ENCODE assay signal across 22 mouse cellular contexts in genomic region chr5:96810620-96811019, GRCm38 (mm10). TPM values are rescaled to one million over a fixed set of nuclear protein-coding genes. Genes with fewer than 3 reads are reported as not detected.
DNase-seq lines count a peak whose midpoint lies in the region; ATAC-seq and TF ChIP-seq lines count a peak whose summit lies in the region.
"Had no signal": no experiment of that assay in that cellular context is flagged by ENCODE, and none has a peak within 500 bp of the region (broad histone marks: within the 10 kb centered on the region; RNA-seq: fewer than 3 reads in every experiment).

No protein-coding gene starts in this region.

- 47% methylated on average over 4 of the region's 4 CpGs for WGBS in embryonic facial prominence, embryonic 14.5 days
- WGBS in embryonic facial prominence, embryonic 10.5 days: 78% methylated on average over 4 of the region's 4 CpGs
- WGBS in hindbrain, embryonic 16.5 days: 61% methylated on average over 4 of the region's 4 CpGs
- 74% methylated on average over 4 of the region's 4 CpGs for WGBS in hindbrain, embryonic 13.5 days
- WGBS in midbrain, embryonic 14.5 days: 68% methylated on average over 4 of the region's 4 CpGs
- 80% methylated on average over 4 of the region's 4 CpGs for WGBS in midbrain, embryonic 10.5 days

- peak; percentile 43 for DNase-seq in embryonic facial prominence, embryonic 14.5 days (ENCODE audit: low spot score)
- DNase-seq in embryonic facial prominence, embryonic 10.5 days (ENCODE audit: low spot score): no peak
- DNase-seq in midbrain, embryonic 14.5 days: peak; percentile 66
- no peak for DNase-seq in midbrain, embryonic 10.5 days (ENCODE audit: low spot score)
- peak; percentile 36 for DNase-seq in R1 (ENCODE audit: low read depth, low spot score)
- DNase-seq in gastrocnemius, adult 2 months: no peak
- DNase-seq: cerebellum, adult 9-10 months; gastrocnemius, postnatal 25 days; kidney, adult 11 months; layer of hippocampus, adult 9-11 months; liver, embryonic 13.5 days; lung, embryonic 14.5 days; right cerebral cortex, postnatal 4 days; thymus, adult 2 months had no signal

- TF ChIP-seq CTCF in gastrocnemius, adult 2 months (IDR thresholded peaks at IDR 0.05): no peak

- no peak overlapping the region for H3K4me2 ChIP-seq in embryonic facial prominence, embryonic 14.5 days (ENCODE audit: low read depth, low read length)
- no peak overlapping the region for H3K4me2 ChIP-seq in hindbrain, embryonic 16.5 days (ENCODE audit: low read length)
- H3K4me2 ChIP-seq in hindbrain, embryonic 13.5 days: no peak overlapping the region
- H3K4me2 ChIP-seq in midbrain, embryonic 14.5 days (ENCODE audit: low read length): no peak overlapping the region
- H3K4me2 ChIP-seq: embryonic facial prominence, embryonic 15.5 days; limb, embryonic 13.5 days; liver, embryonic 13.5 days; lung, embryonic 14.5 days; midbrain, embryonic 12.5 days; neural tube, embryonic 15.5 days had no signal

- no peaks in the 10 kb centered on the region for H3K27me3 ChIP-seq in embryonic facial prominence, embryonic 14.5 days (replicated peaks; ENCODE audit: control insufficient read depth, insufficient read depth, low read length)
- no peaks in the 10 kb centered on the region for H3K27me3 ChIP-seq in embryonic facial prominence, embryonic 10.5 days (replicated peaks; ENCODE audit: low read depth, poor library complexity, severe bottlenecking)
- no peaks in the 10 kb centered on the region for H3K27me3 ChIP-seq in hindbrain, embryonic 16.5 days (replicated peaks; ENCODE audit: control insufficient read depth, insufficient read depth, low read length)
- no peaks in the 10 kb centered on the region for H3K27me3 ChIP-seq in hindbrain, embryonic 13.5 days
- no peaks in the 10 kb centered on the region for H3K27me3 ChIP-seq in midbrain, embryonic 14.5 days (ENCODE audit: control insufficient read depth, insufficient read depth, low read length)
- H3K27me3 ChIP-seq in midbrain, embryonic 10.5 days (ENCODE audit: low read depth, poor library complexity, severe bottlenecking): no peaks in the 10 kb centered on the region
- H3K27me3 ChIP-seq: embryonic facial prominence, embryonic 15.5 days; limb, embryonic 13.5 days; liver, embryonic 13.5 days; midbrain, embryonic 12.5 days; neural tube, embryonic 15.5 days had no signal

- intact Hi-C loops in gastrocnemius, adult 2 months (cut with DNase I): no loop called here

- no peaks in the 10 kb centered on the region for H3K9me3 ChIP-seq in embryonic facial prominence, embryonic 14.5 days (ENCODE audit: control insufficient read depth, low read length)
- H3K9me3 ChIP-seq in embryonic facial prominence, embryonic 10.5 days: no peaks in the 10 kb centered on the region
- H3K9me3 ChIP-seq in hindbrain, embryonic 16.5 days (ENCODE audit: control insufficient read depth, low read length): no peaks in the 10 kb centered on the region
- no peaks in the 10 kb centered on the region for H3K9me3 ChIP-seq in hindbrain, embryonic 13.5 days
- no peaks in the 10 kb centered on the region for H3K9me3 ChIP-seq in midbrain, embryonic 14.5 days (ENCODE audit: control insufficient read depth, low read length)
- no peaks in the 10 kb centered on the region for H3K9me3 ChIP-seq in midbrain, embryonic 10.5 days (replicated peaks)
- H3K9me3 ChIP-seq: embryonic facial prominence, embryonic 15.5 days; limb, embryonic 13.5 days; liver, embryonic 13.5 days; midbrain, embryonic 12.5 days; neural tube, embryonic 15.5 days had no signal

- H3K9ac ChIP-seq in embryonic facial prominence, embryonic 14.5 days (ENCODE audit: low read depth, low read length): no peak overlapping the region
- H3K9ac ChIP-seq in hindbrain, embryonic 16.5 days (ENCODE audit: low read depth, low read length): no peak overlapping the region
- no peak overlapping the region for H3K9ac ChIP-seq in hindbrain, embryonic 13.5 days
- H3K9ac ChIP-seq in midbrain, embryonic 14.5 days (replicated peaks; ENCODE audit: low read length): no peak overlapping the region
- H3K9ac ChIP-seq: embryonic facial prominence, embryonic 15.5 days; limb, embryonic 13.5 days; liver, embryonic 13.5 days; lung, embryonic 14.5 days; midbrain, embryonic 12.5 days; neural tube, embryonic 15.5 days had no signal

- no peak overlapping the region for H3K27ac ChIP-seq in embryonic facial prominence, embryonic 14.5 days (replicated peaks; ENCODE audit: low read depth, low read length)
- H3K27ac ChIP-seq in embryonic facial prominence, embryonic 10.5 days (replicated peaks): no peak overlapping the region
- no peak overlapping the region for H3K27ac ChIP-seq in hindbrain, embryonic 16.5 days (ENCODE audit: low read depth, low read length)
- H3K27ac ChIP-seq in hindbrain, embryonic 13.5 days: no peak overlapping the region
- H3K27ac ChIP-seq in midbrain, embryonic 14.5 days (replicated peaks; ENCODE audit: low read depth, low read length): no peak overlapping the region
- H3K27ac ChIP-seq in midbrain, embryonic 10.5 days (replicated peaks): no peak overlapping the region
- no peak overlapping the region for H3K27ac ChIP-seq in gastrocnemius, adult 2 months
- H3K27ac ChIP-seq: embryonic facial prominence, embryonic 15.5 days; left cerebral cortex, adult 2 months; limb, embryonic 13.5 days; liver, embryonic 13.5 days; macrophage; midbrain, embryonic 12.5 days; neural tube, embryonic 15.5 days had no signal

- H3K4me1 ChIP-seq in embryonic facial prominence, embryonic 14.5 days (ENCODE audit: control insufficient read depth, insufficient read depth, low read length): no peaks in the 10 kb centered on the region; the same call in 1 of the 2 replicates
- no peaks in the 10 kb centered on the region for H3K4me1 ChIP-seq in embryonic facial prominence, embryonic 10.5 days
- no peaks in the 10 kb centered on the region for H3K4me1 ChIP-seq in hindbrain, embryonic 16.5 days (ENCODE audit: control insufficient read depth, insufficient read depth, low read depth, low read length)
- no peaks in the 10 kb centered on the region; the same call in 1 of the 2 replicates for H3K4me1 ChIP-seq in hindbrain, embryonic 13.5 days (replicated peaks)
- no peaks in the 10 kb centered on the region for H3K4me1 ChIP-seq in midbrain, embryonic 14.5 days (ENCODE audit: control insufficient read depth, insufficient read depth, low read length)
- H3K4me1 ChIP-seq in midbrain, embryonic 10.5 days: no peaks in the 10 kb centered on the region
- H3K4me1 ChIP-seq: embryonic facial prominence, embryonic 15.5 days; liver, embryonic 13.5 days; midbrain, embryonic 12.5 days had no signal

- no peak overlapping the region for H3K4me3 ChIP-seq in embryonic facial prominence, embryonic 14.5 days (ENCODE audit: low read depth, low read length)
- H3K4me3 ChIP-seq in embryonic facial prominence, embryonic 10.5 days: no peak overlapping the region
- no peak overlapping the region for H3K4me3 ChIP-seq in hindbrain, embryonic 16.5 days (ENCODE audit: low read length)
- H3K4me3 ChIP-seq in hindbrain, embryonic 13.5 days: no peak overlapping the region
- H3K4me3 ChIP-seq in midbrain, embryonic 14.5 days (replicated peaks; ENCODE audit: low read depth, low read length): no peak overlapping the region
- H3K4me3 ChIP-seq in midbrain, embryonic 10.5 days: no peak overlapping the region
- H3K4me3 ChIP-seq in gastrocnemius, adult 2 months: no peak overlapping the region
- H3K4me3 ChIP-seq: embryonic facial prominence, embryonic 15.5 days; left cerebral cortex, adult 2 months; limb, embryonic 13.5 days; liver, embryonic 13.5 days; midbrain, embryonic 12.5 days; neural tube, embryonic 15.5 days had no signal

- no peaks in the 10 kb centered on the region for H3K36me3 ChIP-seq in embryonic facial prominence, embryonic 14.5 days (ENCODE audit: control insufficient read depth, insufficient read depth, low read length)
- H3K36me3 ChIP-seq in embryonic facial prominence, embryonic 10.5 days (replicated peaks): no peaks in the 10 kb centered on the region
- no peaks in the 10 kb centered on the region for H3K36me3 ChIP-seq in hindbrain, embryonic 16.5 days (ENCODE audit: control insufficient read depth, insufficient read depth, low read length)
- no peaks in the 10 kb centered on the region for H3K36me3 ChIP-seq in hindbrain, embryonic 13.5 days
- no peaks in the 10 kb centered on the region for H3K36me3 ChIP-seq in midbrain, embryonic 14.5 days (ENCODE audit: control insufficient read depth, insufficient read depth, low read length)
- no peaks in the 10 kb centered on the region for H3K36me3 ChIP-seq in midbrain, embryonic 10.5 days
- H3K36me3 ChIP-seq: embryonic facial prominence, embryonic 15.5 days; limb, embryonic 13.5 days; liver, embryonic 13.5 days; midbrain, embryonic 12.5 days; neural tube, embryonic 15.5 days had no signal

- no peak for ATAC-seq in embryonic facial prominence, embryonic 14.5 days (ENCODE audit: low read depth)
- 0 out of 2 replicates have a peak, but pooled peaks have one; percentile 63 for ATAC-seq in hindbrain, embryonic 16.5 days
- ATAC-seq in hindbrain, embryonic 13.5 days (ENCODE audit: low FRiP score): no peak
- no peak for ATAC-seq in midbrain, embryonic 14.5 days (ENCODE audit: low FRiP score, low TSS enrichment)

RNA-seq across cellular contexts. Expression of gene Anxa3, which starts 17.5 kb away (rescaled TPM):
- 50.0 and 53.3 TPM in 2 replicates for polyA plus RNA-seq in embryonic facial prominence, embryonic 14.5 days (2014; fragmentation: Nextera tagmentation; extraction: Ambion mirVana)
- 26.5 and 28.9 TPM in 2 replicates for polyA plus RNA-seq in embryonic facial prominence, embryonic 10.5 days (2016; fragmentation: Nextera tagmentation; extraction: Ambion mirVana)
- 30.2 and 30.4 TPM in 2 replicates for polyA plus RNA-seq in hindbrain, embryonic 16.5 days (2015; fragmentation: Nextera tagmentation; extraction: Ambion mirVana)
- 27.0 and 27.9 TPM in 2 replicates for polyA plus RNA-seq in hindbrain, embryonic 13.5 days (2015; fragmentation: Nextera tagmentation; extraction: Ambion mirVana)
- 13.9 and 20.1 TPM in 2 replicates for polyA plus RNA-seq in midbrain, embryonic 14.5 days (2014; fragmentation: Nextera tagmentation; extraction: Ambion mirVana)
- polyA plus RNA-seq in midbrain, embryonic 10.5 days (2016; fragmentation: Nextera tagmentation; extraction: Ambion mirVana): 47.4 and 55.2 TPM in 2 replicates
- total RNA-seq in gastrocnemius, adult 2 months (2021): 10 to 100 TPM; 11.9 to 22.3 TPM

Comparison
In these comparisons a context has a peak if more than half of its experiments do, and no peak if none do; other contexts are left out.
1. DNase-seq: peak in embryonic facial prominence, embryonic 14.5 days (single experiment), midbrain, embryonic 14.5 days (single experiment) and R1 (single experiment); none in embryonic facial prominence, embryonic 10.5 days (single experiment), midbrain, embryonic 10.5 days (single experiment) and gastrocnemius, adult 2 months (single experiment).